Mouse (Mus musculus): ENCODE data around the gene Tcf23.

DNA sequence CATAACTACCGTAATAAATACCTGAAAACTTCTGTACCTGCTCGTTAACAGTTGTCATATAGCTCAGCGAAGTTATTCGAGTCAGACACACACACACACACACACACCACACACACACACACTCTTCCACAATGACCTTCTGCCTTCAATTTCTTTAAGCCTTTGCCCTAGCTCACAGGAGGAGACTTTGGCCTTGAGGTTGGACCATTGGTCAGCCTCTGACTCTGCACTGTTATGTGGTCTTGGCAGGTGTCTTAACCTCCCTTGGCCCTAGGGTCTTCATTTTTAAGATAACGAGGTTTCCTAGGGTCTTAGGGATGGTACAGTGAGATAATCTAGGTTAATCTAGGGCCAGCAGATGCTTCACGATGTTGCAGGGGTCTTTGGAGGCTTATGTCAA lies 24.1 kb upstream of the Tcf23 start:
- TF ChIP-seq POLR2A (IDR thresholded peaks at IDR 0.05; ENCODE audit: insufficient read depth, low read depth, low read length) (no peak), CTCF (IDR thresholded peaks at IDR 0.05; ENCODE audit: insufficient read depth, low read depth, low read length) (no peak)

All from olfactory bulb, adult 2 months (tissue).